Mouse (Mus musculus) forelimb bud, embryonic 11.5 days (tissue): ENCODE results near the gene Prkce.

ENCODE experiments used
- DNase-seq: peaks from one replicate; pipeline ENCODE4 v3.0.0-alpha.2; 2012; ENCODE audit warnings: low read depth, low spot score

Prkce gene

DNA sequence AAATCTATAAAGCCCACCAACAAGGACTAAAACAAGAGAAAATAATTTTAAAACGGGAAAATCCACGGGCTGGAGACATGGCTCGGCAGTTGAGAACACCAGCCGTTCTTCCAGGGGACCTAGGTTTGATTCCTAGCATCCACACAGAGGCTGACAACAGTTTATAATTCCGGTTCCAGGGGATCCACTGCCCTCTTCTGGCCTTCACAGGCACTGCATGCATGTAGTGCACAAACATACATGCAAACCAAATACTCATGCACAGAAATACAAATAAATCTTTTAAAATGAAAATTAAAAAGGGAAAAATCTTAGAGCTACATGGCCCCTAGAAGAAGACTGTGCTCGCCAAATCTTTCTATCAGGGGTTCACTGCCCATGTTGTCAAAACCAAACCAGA, 87.4 kb downstream of the Prkce start:
- DNase-seq, result no peak

GRCm38 (mm10) chr17:86256730-86257131, 89.1 kb downstream of the Prkce start:
- no peak for DNase-seq

GRCm38 (mm10) chr17:86261067-86261466, 93.5 kb downstream of the Prkce start:
- no peak for DNase-seq

GRCm38 (mm10) chr17:86263985-86264649, 96.5 kb downstream of the Prkce start:
- no peak for DNase-seq

DNA sequence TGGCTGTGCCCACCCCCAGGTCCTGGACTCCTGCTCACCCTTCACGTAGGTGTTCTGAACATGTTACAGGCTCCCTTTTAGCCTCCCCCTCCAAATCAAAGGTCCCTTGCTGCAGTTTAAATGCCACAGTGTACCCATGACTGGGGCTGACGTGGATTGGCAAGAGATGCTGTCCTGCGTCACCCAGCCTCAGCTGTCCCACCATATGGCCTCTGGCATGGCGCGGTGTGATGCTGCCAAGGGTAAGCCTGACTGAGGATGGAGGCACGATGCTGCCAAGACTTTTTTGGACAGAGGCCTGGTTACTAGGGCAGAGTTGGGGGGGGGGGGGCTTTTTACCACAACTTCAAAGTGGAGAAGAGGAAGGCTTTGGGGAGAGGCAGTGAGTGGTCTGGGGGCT, 98.5 kb downstream of the Prkce start:
- DNase-seq, result no peak

GRCm38 (mm10) chr17:86267126-86267760, 99.7 kb downstream of the Prkce start:
- DNase-seq, result no peak

- no peak for DNase-seq
Measured at GRCm38 (mm10) chr17:86269639-86270038, 102.1 kb downstream of the Prkce start.

GRCm38 (mm10) chr17:86270523-86270922, 102.9 kb downstream of the Prkce start:
- no peak for DNase-seq

DNA sequence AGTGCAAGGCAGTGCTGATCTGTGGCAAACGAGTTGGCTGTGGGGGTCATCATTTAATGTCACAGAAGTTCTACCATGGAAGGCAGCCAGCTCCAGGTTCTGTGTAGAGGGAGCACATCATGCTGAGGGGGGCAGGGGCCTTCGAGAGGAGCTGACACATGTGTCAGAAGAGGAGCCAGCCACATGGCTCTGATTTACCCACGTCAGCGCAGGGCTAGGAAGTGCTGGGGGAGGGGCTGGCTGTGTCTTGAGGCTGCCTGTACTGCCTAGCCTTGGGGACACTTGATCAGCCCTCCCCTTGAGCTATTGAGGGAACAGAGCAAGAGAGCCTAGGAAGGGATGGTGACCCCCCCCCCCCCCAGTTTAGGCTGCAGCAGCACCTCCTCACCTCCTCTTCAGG, 103.7 kb downstream of the Prkce start:
- peak; percentile 46 for DNase-seq

- DNase-seq, result no peak
Measured at GRCm38 (mm10) chr17:86272961-86273360, 105.4 kb downstream of the Prkce start.

DNA sequence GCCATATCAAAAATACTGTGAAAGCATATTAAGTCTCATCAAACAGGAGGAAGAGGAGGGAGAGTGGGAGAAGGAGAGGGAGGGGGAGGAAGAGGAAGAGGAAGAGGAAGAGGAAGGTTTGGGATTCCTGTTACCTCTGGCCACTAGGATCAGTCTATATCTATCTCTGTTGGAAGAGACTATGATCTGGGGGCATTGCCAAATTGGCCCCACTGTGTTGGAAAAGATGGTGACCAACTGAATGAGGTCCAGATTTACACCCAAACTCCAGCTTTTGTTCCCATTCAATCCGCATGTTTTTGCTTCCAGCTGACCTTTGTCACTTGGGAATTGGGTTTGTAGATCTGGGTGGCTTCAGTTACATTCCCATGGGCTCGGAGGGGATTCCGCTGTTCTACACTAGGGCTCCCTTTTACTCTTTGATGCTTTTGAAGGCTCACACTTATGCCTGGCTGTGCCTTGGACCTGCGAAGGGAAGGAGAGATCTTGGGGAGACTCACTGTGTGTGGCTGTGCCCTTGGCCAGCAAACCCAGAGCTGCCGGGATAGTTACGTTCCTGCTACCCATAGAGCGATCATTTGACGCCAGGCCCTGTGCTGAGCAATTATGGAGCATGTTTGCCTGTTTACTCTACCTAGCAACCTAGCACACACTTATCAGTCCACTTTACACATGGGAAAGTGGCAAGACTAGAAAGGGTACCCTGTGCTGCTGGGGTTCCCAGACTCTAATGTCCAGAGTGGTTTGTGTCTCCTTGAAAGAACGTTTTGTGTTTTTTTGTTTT, 106.2 kb downstream of the Prkce start:
- DNase-seq, result no peak

- no peak for DNase-seq
Measured at GRCm38 (mm10) chr17:86274350-86274744, 106.8 kb downstream of the Prkce start.

DNA sequence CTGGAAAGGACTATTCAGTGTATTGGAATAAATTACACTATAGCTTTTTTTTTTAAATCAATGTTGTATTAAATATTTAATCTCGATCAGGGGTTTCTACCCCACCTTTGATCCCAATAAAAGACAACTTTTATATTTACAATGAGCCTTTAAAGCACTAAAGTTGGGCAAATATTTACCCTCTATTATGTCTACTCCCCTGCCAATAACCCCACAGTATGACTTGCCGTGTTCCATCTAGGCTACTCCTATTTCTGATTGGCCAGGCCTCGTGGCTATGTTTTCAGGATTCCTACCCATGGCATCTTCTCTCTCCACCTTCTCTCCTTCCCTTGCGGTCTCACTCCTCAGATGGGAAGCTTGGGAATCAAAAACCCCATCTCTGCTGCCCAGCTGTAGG, 108.8 kb downstream of the Prkce start:
- no peak for DNase-seq

DNA sequence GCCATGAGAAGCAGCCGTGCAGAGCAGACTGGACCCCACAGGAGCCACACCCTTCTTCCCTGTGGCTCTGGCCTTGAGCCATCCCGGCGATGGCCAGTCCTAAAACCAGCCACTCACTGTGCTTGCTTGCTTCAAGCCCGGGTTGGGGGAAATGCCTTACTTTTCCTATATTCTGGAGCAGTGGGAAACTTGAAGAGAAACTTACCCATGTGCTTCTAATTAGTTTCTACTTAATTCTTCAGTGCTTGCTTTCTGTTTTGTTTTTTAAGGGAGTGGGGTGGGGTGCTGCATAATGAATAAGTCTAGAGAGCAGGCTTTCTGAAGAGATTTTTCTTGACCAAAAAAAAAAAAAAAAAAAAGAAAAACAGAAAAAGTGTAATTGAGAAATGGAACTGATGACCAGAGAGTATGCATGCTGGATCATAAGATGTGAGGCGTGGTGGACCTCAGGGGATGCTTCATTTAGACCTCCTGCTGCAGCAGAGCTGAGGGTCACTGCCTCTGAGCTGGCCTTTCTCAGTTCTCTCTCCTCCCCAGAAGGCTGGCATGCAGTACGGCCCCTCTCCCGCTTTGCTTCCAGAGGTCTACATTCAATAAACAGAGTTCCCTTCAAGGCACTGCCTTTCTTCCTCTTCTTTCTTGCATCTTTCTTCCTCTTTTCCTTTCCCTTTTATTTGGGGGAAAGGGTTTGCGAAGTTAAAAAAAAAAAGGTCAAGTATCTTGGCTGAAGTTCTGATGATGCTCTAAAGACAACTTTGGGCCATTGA, 109.6 kb downstream of the Prkce start:
- no peak for DNase-seq

DNA sequence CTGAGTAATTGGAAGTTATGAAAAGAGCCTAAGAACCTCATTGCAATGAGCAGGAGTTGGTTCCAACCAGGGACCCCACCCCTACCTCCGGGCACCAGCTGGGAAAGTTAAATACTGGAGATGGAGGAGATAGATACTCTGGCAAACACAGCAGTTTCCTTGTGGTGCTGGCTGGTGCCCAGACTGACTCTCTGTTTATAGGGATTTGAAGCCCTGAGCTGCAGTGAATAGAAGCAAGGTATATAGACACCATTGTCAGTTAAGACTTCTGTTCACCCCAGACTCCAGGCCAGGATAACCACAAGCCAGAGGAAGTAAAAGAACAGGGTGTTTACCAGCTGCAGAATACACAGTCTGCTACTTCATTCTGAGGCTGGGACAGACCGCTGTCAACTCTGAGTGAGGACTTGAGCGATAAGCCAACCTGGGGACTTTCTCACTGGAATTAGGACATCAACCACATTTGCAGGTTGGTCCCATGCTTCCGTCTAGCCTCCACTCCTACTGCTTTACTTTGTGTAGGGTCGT, 110.5 kb downstream of the Prkce start:
- DNase-seq, result no peak

- no peak for DNase-seq
Measured at GRCm38 (mm10) chr17:86279751-86280150, 112.2 kb downstream of the Prkce start.

DNA sequence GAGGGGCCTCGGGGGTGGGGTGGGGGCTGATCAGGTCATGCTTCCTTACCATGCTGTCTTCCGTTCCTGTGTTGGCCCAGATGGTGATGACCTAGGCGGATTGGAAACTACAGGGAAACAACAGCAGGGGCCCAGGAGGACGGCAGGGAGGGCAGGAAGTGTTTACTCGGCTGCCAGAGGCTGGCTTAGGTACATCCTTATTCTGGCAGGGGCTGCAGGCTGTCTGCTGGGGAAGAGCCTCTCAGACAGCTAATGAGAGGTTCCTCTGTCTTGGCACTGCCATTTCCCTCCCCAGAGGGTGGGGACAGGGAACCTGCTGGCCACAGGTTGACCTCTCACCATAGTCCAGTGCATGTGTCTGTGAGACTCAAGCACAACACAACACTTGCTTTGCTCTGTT, 116.2 kb downstream of the Prkce start:
- no peak for DNase-seq

- DNase-seq, result no peak
Measured at GRCm38 (mm10) chr17:86285058-86285457, 117.5 kb downstream of the Prkce start.

DNA sequence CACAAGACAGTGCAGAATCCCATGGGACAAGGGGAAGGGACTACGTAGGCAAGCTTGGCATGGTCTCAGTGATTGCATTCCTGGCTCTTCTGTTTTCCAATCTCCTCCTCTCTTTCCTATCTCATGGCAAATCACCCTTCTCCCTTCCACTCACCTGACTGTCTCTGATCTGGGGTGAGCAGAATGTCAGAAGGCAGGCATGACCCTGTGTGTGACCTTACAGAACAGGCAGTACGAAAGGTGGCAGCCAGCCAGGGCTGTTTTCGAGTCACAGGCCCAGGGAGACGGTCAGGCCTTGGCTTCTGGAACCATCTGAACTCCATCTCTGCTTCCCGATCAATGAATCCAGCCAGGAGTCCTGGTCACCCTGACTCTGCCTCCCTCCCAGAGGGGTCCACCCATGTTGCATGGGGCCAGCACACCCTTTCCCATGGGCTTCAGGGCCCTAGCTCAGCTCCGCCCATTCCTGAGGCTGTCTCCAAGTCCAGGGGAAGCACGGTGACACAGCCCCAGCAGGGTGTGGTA, 119.2 kb downstream of the Prkce start:
- DNase-seq, result no peak

- DNase-seq, result no peak
Measured at GRCm38 (mm10) chr17:86292711-86293110, 125.1 kb downstream of the Prkce start.

GRCm38 (mm10) chr17:86293247-86293744, 125.7 kb downstream of the Prkce start:
- DNase-seq, result peak; percentile 78
